Mouse (Mus musculus) liver, embryonic 13.5 days (tissue): Measurements from ENCODE around the gene Rec114. TPM values are rescaled to one million over a fixed set of nuclear protein-coding genes. Genes with fewer than 3 reads are reported as not detected.

Source experiments
- ATAC-seq: fragments of 200-750 bp; cut with Nextera tagmentation; 2 replicates; pipeline ENCODE4 v1.8.0; 2017; ENCODE audit warnings: low read depth, mild to moderate bottlenecking, moderate number of reproducible peaks, moderate library complexity
- DNase-seq: peaks from one replicate; pipeline ENCODE4 v3.0.0; 2022
- H3K27ac ChIP-seq: fragments of 300-500 bp; sonication (generic); 2 replicates; pipeline ENCODE4 v1.5.1; 2015; ENCODE audit warnings: moderate library complexity, mild to moderate bottlenecking, inconsistent platforms
- H3K27me3 ChIP-seq: fragments of 300-500 bp; sonication (generic); 2 replicates; pipeline ENCODE4 v1.6.1; 2015; ENCODE audit warnings: mild to moderate bottlenecking, inconsistent platforms
- H3K36me3 ChIP-seq: fragments of 300-500 bp; sonication (generic); 2 replicates; pipeline ENCODE4 v1.6.1; 2015; ENCODE audit warnings: mild to moderate bottlenecking, inconsistent platforms
- H3K4me1 ChIP-seq: fragments of 300-500 bp; sonication (generic); replicated peaks from 2 replicates; pipeline ENCODE4 v1.6.1; 2015; ENCODE audit warnings: inconsistent platforms
- H3K4me2 ChIP-seq: fragments of 300-500 bp; sonication (generic); 2 replicates; pipeline ENCODE4 v1.6.1; 2015; ENCODE audit warnings: inconsistent platforms, mild to moderate bottlenecking, moderate library complexity
- H3K4me3 ChIP-seq: fragments of 300-500 bp; sonication (generic); replicated peaks from 2 replicates; pipeline ENCODE4 v1.5.1; 2015; ENCODE audit warnings: mild to moderate bottlenecking, inconsistent platforms
- H3K9ac ChIP-seq: fragments of 300-500 bp; sonication (generic); 2 replicates; pipeline ENCODE4 v1.6.1; 2015; ENCODE audit warnings: mild to moderate bottlenecking, inconsistent platforms
- H3K9me3 ChIP-seq: fragments of 300-500 bp; sonication (generic); replicated peaks from 2 replicates; pipeline ENCODE4 v1.6.1; 2016; ENCODE audit warnings: inconsistent platforms
- WGBS: fragments of 180-500 bp; shearing (Covaris S2); methylation state at CpG from one replicate; pipeline ENCODE4 v1.1.7; 2015; ENCODE audit not compliant: insufficient replicate concordance; 5-methylcytosine and 5-hydroxymethylcytosine counted together
- polyA plus RNA-seq: library from polyadenylated mRNA; unstranded; fragments of >200 nt; fragmentation: Nextera tagmentation; extraction: Ambion mirVana; gene quantifications from 2 replicates; pipeline ENCODE4 v1.2.1, GENCODE M21; 2015

The Rec114 gene
- polyA plus RNA-seq, 1 experiment from 2014 or later = 30.4 TPM

DNA sequence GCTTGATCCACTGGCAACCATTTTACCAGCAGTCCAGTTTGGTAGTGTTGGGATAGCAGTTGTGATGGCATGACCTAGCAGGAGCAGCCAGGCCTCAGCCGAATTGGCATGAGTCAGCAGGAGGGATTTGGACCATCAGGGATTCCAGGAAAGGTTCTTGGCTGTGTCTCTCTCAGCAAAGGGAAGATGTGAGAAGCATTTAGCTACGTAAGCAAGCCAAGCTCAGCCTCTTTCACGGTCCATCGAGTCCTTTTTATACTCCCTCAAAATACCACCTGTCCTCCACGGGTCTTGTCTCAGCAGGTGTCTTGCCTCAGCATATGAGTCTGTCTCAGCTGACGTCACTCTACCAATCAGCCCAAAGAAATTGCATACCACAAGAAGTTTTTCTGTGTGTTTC, 60.4 kb downstream of the Rec114 start:
- ATAC-seq (no peak), DNase-seq (no peak)
- no peak overlapping the region for H3K9ac ChIP-seq
- H3K27ac ChIP-seq = no peak overlapping the region
- 74% methylated on average over 6 of the region's 6 CpGs for WGBS
- no peaks in the 10 kb centered on the region for H3K27me3 ChIP-seq
- H3K4me3 ChIP-seq = no peak overlapping the region
- H3K36me3 ChIP-seq = no peaks in the 10 kb centered on the region
- no peaks in the 10 kb centered on the region for H3K9me3 ChIP-seq
- no peaks in the 10 kb centered on the region; the same call in 1 of the 2 replicates for H3K4me1 ChIP-seq
- H3K4me2 ChIP-seq = no peak overlapping the region

- Histone ChIP-seq H3K27me3 (no peaks in the 10 kb centered on the region), H3K9ac (no peak overlapping the region), H3K36me3 (no peaks in the 10 kb centered on the region), H3K4me2 (no peak overlapping the region), H3K9me3 (no peaks in the 10 kb centered on the region), H3K27ac (no peak overlapping the region), H3K4me1 (no peaks in the 10 kb centered on the region; the same call in 1 of the 2 replicates), H3K4me3 (no peak overlapping the region)
- 75% methylated on average over 6 of the region's 6 CpGs for WGBS
- DNase-seq = no peak
- ATAC-seq = no peak
Measured at GRCm38 (mm10) chr9:58682106-58682505, 61.7 kb downstream of the Rec114 start.

- DNase-seq = no peak
- Histone ChIP-seq H3K9ac (no peak overlapping the region), H3K4me1 (no peaks in the 10 kb centered on the region), H3K27me3 (no peaks in the 10 kb centered on the region), H3K4me2 (no peak overlapping the region), H3K27ac (no peak overlapping the region), H3K9me3 (no peaks in the 10 kb centered on the region), H3K4me3 (no peak overlapping the region), H3K36me3 (no peaks in the 10 kb centered on the region)
- 61% methylated on average over 2 of the region's 2 CpGs for WGBS
- no peak for ATAC-seq
Measured at GRCm38 (mm10) chr9:58681411-58681810, 62.4 kb downstream of the Rec114 start.

DNA sequence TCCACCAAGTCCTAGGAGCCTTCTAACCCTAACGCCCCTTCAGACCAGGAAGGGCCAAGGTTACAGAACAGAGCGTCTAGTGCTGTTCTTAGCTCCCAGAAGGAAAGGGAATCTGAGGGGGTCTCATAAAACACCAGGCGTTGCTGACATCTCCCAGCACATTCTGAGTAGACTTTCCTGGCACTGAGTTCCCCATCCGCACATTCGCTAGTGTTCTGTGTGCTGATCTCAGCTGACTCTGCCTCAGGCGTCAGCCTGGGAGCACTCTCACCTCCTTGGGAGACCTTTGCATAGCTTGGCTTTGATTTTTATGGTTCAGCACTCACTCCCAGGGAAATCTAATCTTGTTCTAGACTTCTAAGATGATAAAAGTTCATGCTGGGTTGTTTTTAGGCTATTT, 68.4 kb downstream of the Rec114 start:
- H3K4me2 ChIP-seq = no peak overlapping the region
- no peak overlapping the region for H3K9ac ChIP-seq
- H3K4me3 ChIP-seq = no peak overlapping the region
- H3K27me3 ChIP-seq = no peaks in the 10 kb centered on the region
- ATAC-seq (no peak), DNase-seq (no peak)
- H3K36me3 ChIP-seq = no peaks in the 10 kb centered on the region
- H3K27ac ChIP-seq = no peak overlapping the region
- no peaks in the 10 kb centered on the region for H3K4me1 ChIP-seq
- WGBS = 65% methylated on average over 6 of the region's 6 CpGs
- no peaks in the 10 kb centered on the region for H3K9me3 ChIP-seq

GRCm38 (mm10) chr9:58674736-58675135, 69.0 kb downstream of the Rec114 start:
- Histone ChIP-seq H3K4me1 (no peaks in the 10 kb centered on the region), H3K27me3 (no peaks in the 10 kb centered on the region), H3K9me3 (no peaks in the 10 kb centered on the region), H3K27ac (no peak overlapping the region), H3K9ac (no peak overlapping the region), H3K4me2 (no peak overlapping the region), H3K4me3 (no peak overlapping the region), H3K36me3 (no peaks in the 10 kb centered on the region)
- ATAC-seq (no peak), DNase-seq (no peak)
- 69% methylated on average over 11 of the region's 11 CpGs for WGBS

GRCm38 (mm10) chr9:58672474-58672873, 71.3 kb downstream of the Rec114 start:
- Histone ChIP-seq H3K4me3 (no peak overlapping the region), H3K9me3 (no peaks in the 10 kb centered on the region), H3K36me3 (peaks cover 4% of the 10 kb centered on the region; the same call in 1 of the 2 replicates), H3K27me3 (no peaks in the 10 kb centered on the region), H3K4me1 (peaks cover 8% of the 10 kb centered on the region; the same call in 1 of the 2 replicates), H3K9ac (no peak overlapping the region), H3K4me2 (no peak overlapping the region), H3K27ac (no peak overlapping the region; the same call in 1 of the 2 replicates)
- 51% methylated on average over 4 of the region's 4 CpGs for WGBS
- DNase-seq (no peak), ATAC-seq (no peak)

- DNase-seq (no peak), ATAC-seq (no peak)
- Histone ChIP-seq H3K27me3 (no peaks in the 10 kb centered on the region), H3K4me2 (no peak overlapping the region), H3K27ac (no peak overlapping the region), H3K9ac (no peak overlapping the region), H3K4me3 (no peak overlapping the region), H3K9me3 (no peaks in the 10 kb centered on the region), H3K36me3 (peaks cover 26% of the 10 kb centered on the region), H3K4me1 (peaks cover 18% of the 10 kb centered on the region; the same call in 1 of the 2 replicates)
- WGBS = 79% methylated on average over 6 of the region's 6 CpGs
Measured at GRCm38 (mm10) chr9:58669819-58670218, 73.9 kb downstream of the Rec114 start.

- no peak overlapping the region for H3K4me2 ChIP-seq
- ATAC-seq (0 out of 2 replicates have a peak, but pooled peaks have one; percentile 33), DNase-seq (no peak)
- H3K4me3 ChIP-seq = no peak overlapping the region
- H3K27me3 ChIP-seq = no peaks in the 10 kb centered on the region
- H3K27ac ChIP-seq = 0 out of 2 replicates have a peak overlapping the region, but pooled peaks have one; percentile 31
- 75% methylated on average over 3 of the region's 3 CpGs for WGBS
- H3K9me3 ChIP-seq = no peaks in the 10 kb centered on the region
- H3K4me1 ChIP-seq = peaks cover 23% of the 10 kb centered on the region
- H3K9ac ChIP-seq = 0 out of 2 replicates have a peak overlapping the region, but pooled peaks have one; percentile 6
- H3K36me3 ChIP-seq = peaks cover 33% of the 10 kb centered on the region
Measured at GRCm38 (mm10) chr9:58669071-58669470, 74.7 kb downstream of the Rec114 start.

- ATAC-seq (no peak; the same call in 1 of the 2 replicates), DNase-seq (no peak)
- Histone ChIP-seq H3K36me3 (peaks cover 35% of the 10 kb centered on the region), H3K27me3 (no peaks in the 10 kb centered on the region), H3K9me3 (no peaks in the 10 kb centered on the region), H3K4me2 (no peak overlapping the region), H3K4me1 (peaks cover 27% of the 10 kb centered on the region), H3K27ac (peak overlapping the region; percentile 31; the same call in 1 of the 2 replicates), H3K4me3 (no peak overlapping the region), H3K9ac (no peak overlapping the region)
- WGBS = 83% methylated on average over 3 of the region's 3 CpGs
Measured at GRCm38 (mm10) chr9:58668171-58668570, 75.6 kb downstream of the Rec114 start.

- H3K36me3 ChIP-seq = peaks cover 39% of the 10 kb centered on the region
- no peak overlapping the region for H3K9ac ChIP-seq
- DNase-seq (no peak), ATAC-seq (no peak)
- 89% methylated on average over 9 of the region's 9 CpGs for WGBS
- no peaks in the 10 kb centered on the region for H3K27me3 ChIP-seq
- no peak overlapping the region for H3K27ac ChIP-seq
- no peak overlapping the region for H3K4me2 ChIP-seq
- H3K4me3 ChIP-seq = no peak overlapping the region
- H3K9me3 ChIP-seq = no peaks in the 10 kb centered on the region
- peaks cover 36% of the 10 kb centered on the region for H3K4me1 ChIP-seq
Measured at GRCm38 (mm10) chr9:58667244-58667643, 76.5 kb downstream of the Rec114 start.

- Histone ChIP-seq H3K4me2 (no peak overlapping the region), H3K4me3 (no peak overlapping the region), H3K36me3 (peaks cover 48% of the 10 kb centered on the region), H3K27me3 (no peaks in the 10 kb centered on the region), H3K9ac (no peak overlapping the region), H3K4me1 (peaks cover 47% of the 10 kb centered on the region), H3K9me3 (no peaks in the 10 kb centered on the region), H3K27ac (peak overlapping the region; percentile 64; the same call in 1 of the 2 replicates)
- no peak for ATAC-seq
- 85% methylated on average over 9 of the region's 9 CpGs for WGBS
- no peak for DNase-seq
Measured at GRCm38 (mm10) chr9:58666191-58666590, 77.6 kb downstream of the Rec114 start.

DNA sequence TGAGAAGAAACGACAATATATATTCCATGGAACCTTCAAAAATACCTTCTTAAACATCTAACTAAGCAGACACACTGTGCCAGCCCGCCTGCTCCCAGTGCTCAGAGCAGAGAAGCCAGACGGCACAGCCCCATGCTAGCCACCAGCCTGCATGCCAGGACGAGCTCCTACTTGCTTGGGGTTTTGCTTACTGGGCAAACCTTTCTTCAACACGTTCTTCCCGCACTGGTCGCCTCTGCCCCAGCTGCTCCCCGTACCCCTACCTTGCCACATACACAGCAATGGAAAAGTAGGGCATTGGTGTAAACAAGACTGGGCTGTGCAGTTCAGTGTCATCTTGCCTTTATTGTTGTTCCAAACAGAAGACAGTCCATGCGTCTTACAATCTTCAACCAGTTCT, 78.3 kb downstream of the Rec114 start:
- peak overlapping the region; percentile 64 for H3K27ac ChIP-seq

More for the DNA sequence above, 78.3 kb downstream of the Rec114 start:
- no peak for ATAC-seq
- Histone ChIP-seq H3K4me3 (no peak overlapping the region), H3K4me2 (no peak overlapping the region), H3K36me3 (peaks cover 54% of the 10 kb centered on the region), H3K9ac (no peak overlapping the region), H3K9me3 (no peaks in the 10 kb centered on the region), H3K27me3 (no peaks in the 10 kb centered on the region), H3K4me1 (peaks cover 54% of the 10 kb centered on the region)
- no peak for DNase-seq
- WGBS = 82% methylated on average over 9 of the region's 9 CpGs
